Mouse (Mus musculus) CH12.LX (cell line): ENCODE data around the gene Ppfia3. TPM values are rescaled to one million over a fixed set of nuclear protein-coding genes. Genes with fewer than 3 reads are reported as not detected.

ENCODE experiments used
- DNase-seq: peaks from one replicate; pipeline ENCODE4 v3.0.0-alpha.2; 2013; ENCODE audit errors: extremely low read depth
- H3K27ac ChIP-seq: 2 replicates; pipeline ENCODE4 v1.5.1; 2012; ENCODE audit warnings: low read depth, mild to moderate bottlenecking, control low read depth, moderate library complexity; ENCODE audit not compliant: insufficient read depth
- H3K27me3 ChIP-seq: replicated peaks from 2 replicates; pipeline ENCODE3; 2012; ENCODE audit warnings: inconsistent platforms
- H3K36me3 ChIP-seq, 2 experiments: replicated peaks in 1 of 2; 2 replicates each; pipeline versions ENCODE3 to v1.6.1; 2012; ENCODE audit warnings: inconsistent platforms in 1 of 2, low read length in 1 of 2, mild to moderate bottlenecking in 1 of 2, mixed read lengths in 1 of 2, moderate library complexity in 1 of 2; ENCODE audit not compliant: control insufficient read depth in 1 of 2, insufficient read depth in 1 of 2
- H3K4me1 ChIP-seq, 2 experiments: 2 replicates each; pipeline ENCODE4 v1.6.1; 2012; ENCODE audit warnings: inconsistent platforms in 1 of 2, moderate library complexity in 1 of 2; ENCODE audit not compliant: insufficient read depth in 2 of 2, control insufficient read depth in 1 of 2
- H3K4me2 ChIP-seq: 2 replicates; pipeline ENCODE4 v1.6.1; 2012; ENCODE audit warnings: low read depth, mild to moderate bottlenecking, control low read depth; ENCODE audit not compliant: poor library complexity, insufficient read depth, severe bottlenecking
- H3K4me3 ChIP-seq, 3 experiments: fragments of 150-350 bp in 1 of 3; sonication (generic) in 1 of 3; replicated peaks in 1 of 3; 2 replicates each; pipeline versions ENCODE3 to v1.5.1; 2011 to 2012; ENCODE audit warnings: low read depth in 2 of 3, low read length in 2 of 3, mild to moderate bottlenecking in 2 of 3, moderate library complexity in 2 of 3, control low read depth in 1 of 3, improper control_type of control experiment in 1 of 3, inconsistent platforms in 1 of 3, mixed read lengths in 1 of 3; ENCODE audit not compliant: poor library complexity in 1 of 3
- H3K79me2 ChIP-seq: replicated peaks from 2 replicates; pipeline ENCODE4 v1.6.1; 2012; ENCODE audit warnings: mild to moderate bottlenecking, moderate library complexity; ENCODE audit not compliant: control insufficient read depth, poor library complexity, insufficient read depth, severe bottlenecking; ENCODE audit errors: extremely low read depth
- H3K9ac ChIP-seq: 2 replicates; pipeline ENCODE4 v1.6.1; 2012; ENCODE audit warnings: low read depth, mild to moderate bottlenecking, control low read depth, moderate library complexity; ENCODE audit not compliant: insufficient read depth
- H3K9me3 ChIP-seq: replicated peaks from 2 replicates; pipeline ENCODE3; 2012; ENCODE audit warnings: low read length, inconsistent platforms, mixed read lengths
- BHLHE40 ChIP-seq: IDR thresholded peaks from 2 replicates; pipeline ENCODE4 v1.6.1; 2011; ENCODE audit warnings: mild to moderate bottlenecking, low read depth, low read length, improper control_type of control experiment
- CHD1 ChIP-seq: IDR thresholded peaks from 2 replicates; pipeline ENCODE4 v1.6.1; 2012; ENCODE audit warnings: low read depth, low read length, improper control_type of control experiment, inconsistent platforms
- CHD2 ChIP-seq: IDR thresholded peaks from 2 replicates; pipeline ENCODE4 v1.6.1; 2011; ENCODE audit warnings: low read length, improper control_type of control experiment
- CTCF ChIP-seq, 2 experiments: IDR thresholded peaks in 1 of 2; conservative IDR thresholded peaks in 1 of 2; 2 replicates each; pipeline ENCODE4 v1.5.1; 2011 to 2012; ENCODE audit warnings: low read depth in 2 of 2, low read length in 2 of 2, improper control_type of control experiment in 1 of 2, inconsistent platforms in 1 of 2, mild to moderate bottlenecking in 1 of 2, moderate library complexity in 1 of 2
- E2F4 ChIP-seq: IDR thresholded peaks from 2 replicates; pipeline ENCODE4 v1.6.1; 2011; ENCODE audit warnings: low read depth, low read length, improper control_type of control experiment; ENCODE audit not compliant: insufficient replicate concordance
- ELF1 ChIP-seq: IDR thresholded peaks from 2 replicates; pipeline ENCODE4 v1.6.1; 2014; ENCODE audit warnings: low read depth, mild to moderate bottlenecking, inconsistent platforms, low read length, improper control_type of control experiment
- EP300 ChIP-seq: IDR thresholded peaks from 2 replicates; pipeline ENCODE4 v1.6.1; 2011; ENCODE audit warnings: low read length, improper control_type of control experiment
- ETS1 ChIP-seq: conservative IDR thresholded peaks from 2 replicates; pipeline ENCODE4 v1.6.1; 2012; ENCODE audit warnings: low read depth, mild to moderate bottlenecking, inconsistent platforms, low read length, improper control_type of control experiment, moderate library complexity
- GABPA ChIP-seq: IDR thresholded peaks from 2 replicates; pipeline ENCODE4 v1.6.1; 2012; ENCODE audit warnings: low read depth, low read length, improper control_type of control experiment, inconsistent platforms; ENCODE audit not compliant: insufficient replicate concordance
- JUN ChIP-seq: IDR thresholded peaks from 2 replicates; pipeline ENCODE4 v1.6.1; 2011; ENCODE audit warnings: low read depth, mild to moderate bottlenecking, low read length, improper control_type of control experiment, moderate library complexity; ENCODE audit not compliant: insufficient read depth
- KAT2A ChIP-seq: IDR thresholded peaks from 2 replicates; pipeline ENCODE4 v1.6.1; 2012; ENCODE audit warnings: low read length, improper control_type of control experiment, inconsistent platforms; ENCODE audit not compliant: insufficient replicate concordance
- MAFK ChIP-seq: IDR thresholded peaks from 2 replicates; pipeline ENCODE4 v1.6.1; 2011; ENCODE audit warnings: low read length, improper control_type of control experiment; ENCODE audit not compliant: insufficient replicate concordance
- MAX ChIP-seq: IDR thresholded peaks from 2 replicates; pipeline ENCODE4 v1.6.1; 2011; ENCODE audit warnings: low read length, improper control_type of control experiment
- MAZ ChIP-seq: IDR thresholded peaks from 2 replicates; pipeline ENCODE4 v1.6.1; 2012; ENCODE audit warnings: low read depth, mild to moderate bottlenecking, inconsistent platforms, low read length, improper control_type of control experiment, moderate library complexity
- MYC ChIP-seq: IDR thresholded peaks from 2 replicates; pipeline ENCODE4 v1.6.1; 2011; ENCODE audit warnings: low read depth, mild to moderate bottlenecking, improper control_type of control experiment, low read length
- NRF1 ChIP-seq: IDR thresholded peaks from 2 replicates; pipeline ENCODE4 v1.6.1; 2014; ENCODE audit warnings: low read depth, mild to moderate bottlenecking, inconsistent platforms, low read length, improper control_type of control experiment, moderate library complexity
- POLR2A ChIP-seq: IDR thresholded peaks from 2 replicates; pipeline ENCODE4 v1.6.1; 2011; ENCODE audit warnings: low read depth, mild to moderate bottlenecking, improper control_type of control experiment, low read length
- RAD21 ChIP-seq: IDR thresholded peaks from 2 replicates; pipeline ENCODE4 v1.6.1; 2011; ENCODE audit warnings: low read depth, mild to moderate bottlenecking, low read length, improper control_type of control experiment, moderate library complexity
- SMC3 ChIP-seq: IDR thresholded peaks from 2 replicates; pipeline ENCODE4 v1.6.1; 2011; ENCODE audit warnings: low read depth, low read length, improper control_type of control experiment
- TBP ChIP-seq: conservative IDR thresholded peaks from 2 replicates; pipeline ENCODE4 v1.6.1; 2011; ENCODE audit warnings: low read depth, low read length, improper control_type of control experiment
- ZMIZ1 ChIP-seq: IDR thresholded peaks from 2 replicates; pipeline ENCODE4 v1.6.1; 2012; ENCODE audit warnings: low read depth, mild to moderate bottlenecking, inconsistent platforms, low read length, improper control_type of control experiment
- ZNF384 ChIP-seq: IDR thresholded peaks from 2 replicates; pipeline ENCODE4 v1.6.1; 2012; ENCODE audit warnings: low read depth, low read length, improper control_type of control experiment, inconsistent platforms
- dilution Hi-C: fragments of 300-500 bp; cut with MboI; formaldehyde crosslinking; loops from 2 replicates; pipeline ENCODE4 v1.14.3; 2020; ENCODE audit warnings: low sequenced_read_pairs; ENCODE audit not compliant: extremely low pct_unique_long_range_greater_than_20kb, extremely low pct_ligation_motif_present
- in situ Hi-C: fragments of 300-500 bp; cut with MboI; formaldehyde crosslinking; loops from 3 replicates; pipeline ENCODE4 v1.14.3; 2019; ENCODE audit warnings: low sequenced_read_pairs, low pct_ligation_motif_present, low pct_unique_long_range_greater_than_20kb, mixed read lengths
- polyA plus RNA-seq: library from polyadenylated mRNA; unstranded; fragments of >175 nt; gene quantifications from 2 replicates; pipeline ENCODE4 v1.2.1, GENCODE M21; 2012; ENCODE audit warnings: low read depth; ENCODE audit not compliant: insufficient read length
- total RNA-seq, 2 experiments: library from RNA; depleted of rRNA; stranded (reverse); fragments of 300-350 nt in 1 of 2; fragments of >200 nt in 1 of 2; gene quantifications; 2 replicates each; pipeline ENCODE4 v1.2.3; 2012 to 2014

Ppfia3 gene
- total and polyA plus RNA-seq, 3 experiments: 0.21 to 1.9 (median 0.61) TPM

DNA sequence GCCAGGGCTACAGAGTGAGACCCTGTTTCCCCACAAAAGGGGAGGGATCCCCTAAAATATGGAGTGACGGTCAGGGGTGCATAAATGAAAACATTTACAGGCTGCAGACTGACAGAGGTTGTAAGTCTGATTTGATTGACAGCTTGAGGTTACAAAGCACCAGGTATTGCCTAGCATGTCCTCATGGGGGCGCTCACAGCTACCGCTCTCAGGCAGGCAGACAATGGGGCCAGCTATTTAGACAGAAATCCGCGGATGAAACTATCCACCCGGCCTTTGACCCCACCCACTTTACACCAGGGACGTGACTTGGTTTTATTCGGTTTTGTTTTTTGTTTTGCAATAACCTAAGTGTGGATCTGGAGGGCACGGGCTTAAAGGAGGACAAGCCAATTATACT lies 57.4 kb downstream of the Ppfia3 start:
- peaks cover 5 to 18% of the 10 kb centered on the region in 2 experiments for H3K4me1 ChIP-seq
- TF ChIP-seq RAD21: peak; percentile 59
- TF ChIP-seq MYC: no peak
- no peak for TF ChIP-seq MAX
- TF ChIP-seq CTCF (conservative IDR thresholded peaks at IDR 0.05 in 1 of 2, IDR thresholded peaks at IDR 0.05 in 1 of 2; ENCODE audit: low read depth in 2 of 2, low read length in 2 of 2): peak; percentile 42 to 76; a peak in 3 of 4 replicates
- TF ChIP-seq NRF1: 0 out of 2 replicates have a peak, but pooled peaks have one; percentile 23
- no peak for TF ChIP-seq CHD1
- TF ChIP-seq SMC3: peak; percentile 55
- TF ChIP-seq ELF1: peak; percentile 29; the same call in 1 of the 2 replicates
- H3K36me3 ChIP-seq: peaks cover 0 to 8% of the 10 kb centered on the region in 2 experiments
- no peak overlapping the region for H3K27ac ChIP-seq
- peak; percentile 72 for DNase-seq
- no peak overlapping the region for H3K4me2 ChIP-seq
- in situ Hi-C loops (loop anchor here (5.0 to 10.0 kb wide), 3 partner anchors 38 to 145 kb away; partner anchors contain the start of genes Slc17a7 and Snrnp70), dilution Hi-C loops (no loop called here)
- no peak overlapping the region for H3K4me3 ChIP-seq
- H3K79me2 ChIP-seq: no peaks in the 10 kb centered on the region
- no peak overlapping the region for H3K9ac ChIP-seq
- H3K27me3 ChIP-seq: peaks cover 1% of the 10 kb centered on the region
- no peaks in the 10 kb centered on the region for H3K9me3 ChIP-seq

DNA sequence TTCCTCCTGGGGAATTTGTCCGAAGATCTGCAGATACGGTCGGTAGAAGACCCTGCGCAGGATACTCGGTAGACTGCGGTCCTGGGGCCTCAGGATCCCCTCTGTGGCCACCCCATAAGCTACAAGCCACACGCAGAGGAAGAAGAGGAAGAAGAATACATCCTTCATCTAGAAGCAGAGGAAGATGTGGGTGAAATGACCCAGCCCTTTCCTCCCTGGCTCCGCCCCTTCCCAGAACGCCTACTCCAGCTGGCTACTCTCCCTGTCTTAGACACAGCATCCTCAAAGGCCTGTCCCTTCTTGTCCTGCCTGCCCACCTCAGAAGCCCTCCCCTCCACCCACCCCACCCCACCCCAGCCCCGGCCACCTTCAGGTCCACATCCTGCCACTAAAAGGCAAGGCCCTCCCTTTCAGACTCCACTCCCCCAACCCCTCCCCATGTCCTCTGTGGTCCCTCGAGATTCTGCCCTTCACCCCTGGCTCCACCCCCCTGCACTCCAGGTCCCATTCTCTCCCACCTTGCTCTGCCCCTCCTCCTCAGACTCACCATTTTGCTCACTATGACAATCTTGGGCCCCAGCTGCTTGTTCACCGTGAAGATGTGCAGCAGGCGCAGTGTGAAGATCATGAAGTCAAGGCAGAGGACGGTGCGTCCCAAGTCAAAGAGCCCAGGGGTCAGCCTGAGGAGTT lies 58.1 kb downstream of the Ppfia3 start:
- in situ Hi-C loops: loop anchor here (5.0 to 10.0 kb wide), 3 partner anchors 39 to 144 kb away; partner anchors contain the start of genes Slc17a7 and Snrnp70
- H3K4me2 ChIP-seq: peak overlapping the region; percentile 59; the same call in 1 of the 2 replicates
- TF ChIP-seq BHLHE40 (no peak), CTCF (conservative IDR thresholded peaks at IDR 0.05 in 1 of 2, IDR thresholded peaks at IDR 0.05 in 1 of 2; ENCODE audit: low read depth in 2 of 2, low read length in 2 of 2) (no peak), ELF1 (no peak), TBP (no peak), POLR2A (peak; percentile 38; the same call in 1 of the 2 replicates)

DNA sequence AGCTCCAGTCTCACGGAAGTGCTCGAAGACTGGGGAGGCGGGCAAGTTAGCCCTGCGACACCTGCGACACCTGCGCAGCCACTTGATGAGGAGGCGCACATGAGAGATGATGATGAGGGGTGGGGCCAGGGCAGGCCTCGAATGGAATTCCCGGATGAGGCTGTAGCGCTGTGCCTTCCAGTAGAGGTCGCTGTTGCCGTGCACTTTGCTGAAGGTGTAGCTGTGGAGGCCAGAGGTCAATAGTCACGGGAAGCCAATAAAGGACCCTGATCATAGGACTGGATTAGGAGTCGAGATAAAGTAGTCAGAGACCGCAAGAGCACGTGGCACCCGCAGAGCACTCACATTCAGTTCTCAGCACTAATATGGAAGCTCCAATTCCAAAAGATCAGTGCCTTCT lies 61.5 kb downstream of the Ppfia3 start:
- H3K9ac ChIP-seq: no peak overlapping the region
- no peaks in the 10 kb centered on the region for H3K79me2 ChIP-seq
- H3K27ac ChIP-seq: no peak overlapping the region
- H3K4me1 ChIP-seq: peaks cover 5 to 16% of the 10 kb centered on the region in 2 experiments
- in situ Hi-C loops: loop anchor here (5.0 to 10.0 kb wide), 3 partner anchors 42 to 140 kb away; partner anchors contain the start of genes Slc17a7 and Snrnp70
- dilution Hi-C loops: no loop called here
- H3K27me3 ChIP-seq: peaks cover 1% of the 10 kb centered on the region
- no peak overlapping the region for H3K4me2 ChIP-seq
- no peaks in the 10 kb centered on the region for H3K9me3 ChIP-seq
- H3K36me3 ChIP-seq: peaks cover 7 to 29% of the 10 kb centered on the region in 2 experiments
- peak; percentile 53 for DNase-seq
- no peak overlapping the region for H3K4me3 ChIP-seq
- TF ChIP-seq CHD2 (no peak), EP300 (no peak), BHLHE40 (no peak; the same call in 1 of the 2 replicates), MAFK (no peak), KAT2A (no peak), ETS1 (no peak), GABPA (no peak), SMC3 (peak; percentile 60), ZMIZ1 (no peak), ELF1 (no peak), POLR2A (no peak), NRF1 (peak; percentile 26; the same call in 1 of the 2 replicates), ZNF384 (no peak), CHD1 (no peak), JUN (no peak), MYC (no peak), MAZ (no peak), E2F4 (no peak)

More for the DNA sequence above, 58.1 kb downstream of the Ppfia3 start:
- no peak overlapping the region for H3K27ac ChIP-seq
- dilution Hi-C loops: no loop called here
- H3K9me3 ChIP-seq: no peaks in the 10 kb centered on the region
- peak overlapping the region; percentile 13 to 58 (median 55) for H3K4me3 ChIP-seq
- peaks cover 5 to 18% of the 10 kb centered on the region in 2 experiments for H3K4me1 ChIP-seq
- H3K27me3 ChIP-seq: peaks cover 1% of the 10 kb centered on the region
- peak overlapping the region; percentile 29; the same call in 1 of the 2 replicates for H3K9ac ChIP-seq
- no peaks in the 10 kb centered on the region for H3K79me2 ChIP-seq
- DNase-seq: peak; percentile 31
- H3K36me3 ChIP-seq: peaks cover 0 to 16% of the 10 kb centered on the region in 2 experiments
